Mouse (Mus musculus) spleen, adult 12 weeks (tissue): ENCODE measurements around the gene Vwa8.

Experiments used
- DNase-seq: peaks from one replicate; pipeline ENCODE4 v3.0.0; 2022; ENCODE audit warnings: low spot score

The Vwa8 gene

GRCm38 (mm10) chr14:79089464-79089863 lies 240.6 kb downstream of the Vwa8 start:
- DNase-seq = no peak

- no peak for DNase-seq
Observed at GRCm38 (mm10) chr14:79097181-79097580, 248.3 kb downstream of the Vwa8 start.

GRCm38 (mm10) chr14:79106655-79107515 lies 258.0 kb downstream of the Vwa8 start:
- peak; percentile 36 for DNase-seq

- no peak for DNase-seq
Observed at GRCm38 (mm10) chr14:79109375-79109774, 260.5 kb downstream of the Vwa8 start.

GRCm38 (mm10) chr14:79110012-79110411 lies 261.2 kb downstream of the Vwa8 start:
- DNase-seq = no peak

GRCm38 (mm10) chr14:79112050-79112449 lies 263.2 kb downstream of the Vwa8 start:
- no peak for DNase-seq

GRCm38 (mm10) chr14:79114526-79115383 lies 265.9 kb downstream of the Vwa8 start:
- no peak for DNase-seq

- no peak for DNase-seq
Observed at GRCm38 (mm10) chr14:79118457-79118856, 269.6 kb downstream of the Vwa8 start.

- DNase-seq = no peak
Observed at GRCm38 (mm10) chr14:79119354-79119753, 270.5 kb downstream of the Vwa8 start.

GRCm38 (mm10) chr14:79120681-79121080 lies 271.8 kb downstream of the Vwa8 start:
- no peak for DNase-seq

- DNase-seq = no peak
Observed at GRCm38 (mm10) chr14:79123466-79123865, 274.6 kb downstream of the Vwa8 start.

GRCm38 (mm10) chr14:79124643-79125042 lies 275.8 kb downstream of the Vwa8 start:
- DNase-seq = no peak

GRCm38 (mm10) chr14:79126176-79126575 lies 277.3 kb downstream of the Vwa8 start:
- DNase-seq = no peak

GRCm38 (mm10) chr14:79134891-79135334 lies 286.1 kb downstream of the Vwa8 start:
- DNase-seq = no peak

- no peak for DNase-seq
Observed at GRCm38 (mm10) chr14:79135441-79135840, 286.6 kb downstream of the Vwa8 start.

- no peak for DNase-seq
Observed at GRCm38 (mm10) chr14:79136585-79136984, 287.7 kb downstream of the Vwa8 start.

GRCm38 (mm10) chr14:79137100-79137499 lies 288.2 kb downstream of the Vwa8 start:
- no peak for DNase-seq

GRCm38 (mm10) chr14:79139096-79139651 lies 290.3 kb downstream of the Vwa8 start:
- DNase-seq = no peak

- no peak for DNase-seq
Observed at GRCm38 (mm10) chr14:79139918-79140825, 291.3 kb downstream of the Vwa8 start.

GRCm38 (mm10) chr14:79140826-79141219 lies 292.0 kb downstream of the Vwa8 start:
- no peak for DNase-seq

GRCm38 (mm10) chr14:79142342-79142741 lies 293.5 kb downstream of the Vwa8 start:
- no peak for DNase-seq
